Mouse (Mus musculus) gastrocnemius, postnatal 14 days (tissue): ENCODE measurements around the gene Srd5a3. TPM values are rescaled to one million over a fixed set of nuclear protein-coding genes. Genes with fewer than 3 reads are reported as not detected.

ENCODE experiments used
- DNase-seq: peaks from one replicate; pipeline ENCODE4 v3.0.0; 2021; ENCODE audit warnings: mixed read lengths
- intact Hi-C: fragments of 180-260 bp; cut with DNase I; formaldehyde crosslinking; loops from one replicate; pipeline ENCODE4 v1.15.1; 2025; ENCODE audit warnings: low total_unique reads
- total RNA-seq, 2 experiments: library from RNA; stranded (reverse); gene quantifications; 2 replicates each; pipeline ENCODE4 v1.2.3; 2021

The Srd5a3 gene
- total RNA-seq, 2 experiments from 2014 or later = 5.3 to 7.7 TPM

DNA sequence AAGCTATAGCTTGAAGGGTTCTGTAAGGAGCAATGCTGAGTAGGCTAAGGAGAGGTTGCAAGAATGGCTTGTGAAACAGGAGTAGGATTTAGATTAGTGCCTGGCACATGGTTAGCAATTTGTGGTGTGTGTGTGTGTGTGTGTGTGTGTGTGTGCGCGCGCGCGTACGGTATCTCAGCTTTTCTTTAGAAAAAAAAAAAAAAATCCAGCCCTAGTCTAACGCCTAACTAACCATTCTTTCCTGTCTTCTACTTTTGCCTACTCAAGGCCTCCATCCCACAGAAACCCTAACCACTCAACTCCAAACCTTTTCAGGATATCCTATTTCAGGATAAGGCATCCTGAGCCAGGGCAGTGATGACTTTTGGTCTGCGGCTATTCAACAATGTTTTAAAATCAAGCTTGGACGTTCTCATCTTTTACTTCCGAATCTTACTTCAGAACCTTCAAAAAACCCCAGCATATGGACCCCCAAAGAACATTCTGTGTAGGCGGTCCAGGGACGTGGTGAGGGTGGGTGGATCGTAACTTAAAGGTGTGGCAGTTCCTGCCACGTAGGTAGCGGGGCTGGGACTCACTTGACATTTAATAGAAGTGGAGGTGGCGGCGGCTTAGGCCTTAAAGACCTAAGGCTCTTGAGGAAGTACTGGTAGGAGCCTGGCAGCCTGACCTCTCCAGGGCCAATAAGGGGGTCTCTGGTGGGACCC lies 43.1 kb downstream of the Srd5a3 start:
- intact Hi-C loops = no loop called here
- no peak for DNase-seq

DNA sequence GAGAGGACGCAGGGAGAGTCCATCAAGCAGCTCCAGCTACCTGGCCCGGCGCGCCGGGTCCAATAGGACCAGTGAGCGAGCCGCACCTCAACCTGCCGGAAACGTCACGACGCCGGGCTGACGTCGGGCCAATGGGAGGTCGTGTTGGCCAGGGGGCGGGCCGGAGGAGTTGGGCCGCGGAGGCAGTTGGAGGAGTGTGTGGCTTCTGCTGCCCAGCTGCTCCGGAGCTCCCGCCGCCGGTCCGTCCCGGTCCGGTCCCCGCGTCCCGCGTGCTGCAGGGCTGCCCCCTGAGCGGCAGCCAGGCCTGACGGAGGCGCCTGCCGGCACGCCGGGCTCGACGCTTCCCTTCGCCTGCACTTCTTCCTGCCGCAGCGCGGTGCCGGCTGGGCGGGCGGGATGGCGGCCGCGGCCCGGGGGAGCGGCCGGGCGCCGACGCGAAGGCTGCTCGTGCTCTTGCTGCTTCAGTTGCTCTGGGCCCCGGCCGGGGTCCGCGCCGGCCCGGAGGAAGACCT lies 43.7 kb downstream of the Srd5a3 start, which contains the start of gene Tmem165:
TSS of gene Tmem165 (plus strand) at position 131 of the 512 bp plus-strand sequence.
- DNase-seq = peak; percentile 95
- intact Hi-C loops = no loop called here

DNA sequence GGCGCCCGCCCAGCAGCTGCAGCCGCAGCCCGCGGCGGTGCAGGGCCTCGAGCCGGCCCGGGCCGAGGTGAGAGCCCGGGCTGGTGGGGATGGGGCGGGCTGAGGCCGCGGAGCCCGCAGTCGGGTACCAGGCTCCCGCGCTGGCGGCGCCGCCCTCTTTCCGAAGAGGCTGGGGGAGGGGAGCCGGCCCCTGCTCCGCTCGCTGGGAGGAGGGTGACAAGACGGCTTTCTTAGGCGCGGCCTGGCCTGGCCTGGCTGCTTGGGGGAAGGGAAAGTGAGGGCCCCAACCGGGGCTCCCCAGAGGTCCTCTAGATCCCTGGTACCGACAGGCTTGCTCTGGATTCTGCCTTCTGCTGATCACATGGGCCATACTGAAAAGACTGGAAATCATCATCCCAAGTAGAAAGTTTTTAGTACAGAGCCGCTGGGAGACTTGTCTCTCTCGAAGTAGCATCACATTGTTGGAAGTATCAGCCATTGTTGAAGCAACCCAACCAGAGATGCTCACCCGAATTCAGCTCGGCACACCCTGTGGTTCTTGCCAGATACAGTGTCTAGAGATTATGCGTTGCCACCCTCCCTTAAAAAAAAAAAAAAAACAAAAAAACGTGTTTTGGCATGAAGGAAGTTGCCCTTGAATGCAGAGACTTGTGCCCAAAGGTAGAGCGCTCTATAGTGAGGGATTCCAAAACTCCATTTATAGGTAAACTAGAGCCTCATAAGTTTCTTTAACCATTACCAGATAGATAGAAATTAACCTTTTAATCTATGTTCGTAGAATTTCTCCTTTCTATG lies 44.4 kb downstream of the Srd5a3 start:
- intact Hi-C loops = no loop called here
- DNase-seq = peak; percentile 73

DNA sequence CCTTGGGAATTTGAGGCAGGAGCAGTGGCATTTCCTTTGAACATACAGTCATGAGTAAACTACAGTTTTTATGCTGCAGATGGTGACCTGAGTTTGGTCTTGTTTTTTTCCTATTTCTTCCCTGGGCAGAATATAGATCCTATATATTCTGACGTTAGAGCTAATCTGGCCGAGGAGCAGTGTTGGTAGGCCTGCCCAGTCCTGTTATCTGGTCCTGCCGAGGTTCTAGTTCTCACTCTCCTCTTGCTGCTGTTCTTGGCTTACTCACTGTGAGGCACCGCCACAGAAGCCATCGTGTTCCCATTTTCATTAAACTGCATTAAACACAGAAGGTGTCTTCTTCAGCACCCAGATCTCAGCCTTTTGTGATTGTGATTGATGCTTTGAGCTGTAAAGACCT lies 47.8 kb downstream of the Srd5a3 start:
- intact Hi-C loops = no loop called here
- DNase-seq = no peak

DNA sequence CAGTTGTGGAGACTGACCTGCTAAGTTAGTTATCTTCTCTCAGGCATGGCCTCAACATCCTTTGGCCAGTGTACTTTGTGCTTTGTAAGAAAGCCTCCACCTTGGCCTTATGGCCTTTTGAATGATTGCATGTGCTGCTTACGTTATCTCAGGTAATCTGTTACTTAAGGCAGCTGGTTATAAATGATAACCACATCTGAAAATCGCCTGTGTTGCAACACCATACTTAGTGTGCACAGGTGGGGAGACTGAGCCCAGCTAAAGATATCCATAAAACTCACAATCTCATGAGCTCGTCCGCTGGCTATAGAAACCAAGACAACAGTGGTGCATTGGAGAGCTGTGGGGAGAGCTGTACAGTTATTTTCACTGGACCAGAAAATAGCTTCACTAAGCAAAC lies 50.5 kb downstream of the Srd5a3 start:
- no peak for DNase-seq
- intact Hi-C loops = no loop called here

DNA sequence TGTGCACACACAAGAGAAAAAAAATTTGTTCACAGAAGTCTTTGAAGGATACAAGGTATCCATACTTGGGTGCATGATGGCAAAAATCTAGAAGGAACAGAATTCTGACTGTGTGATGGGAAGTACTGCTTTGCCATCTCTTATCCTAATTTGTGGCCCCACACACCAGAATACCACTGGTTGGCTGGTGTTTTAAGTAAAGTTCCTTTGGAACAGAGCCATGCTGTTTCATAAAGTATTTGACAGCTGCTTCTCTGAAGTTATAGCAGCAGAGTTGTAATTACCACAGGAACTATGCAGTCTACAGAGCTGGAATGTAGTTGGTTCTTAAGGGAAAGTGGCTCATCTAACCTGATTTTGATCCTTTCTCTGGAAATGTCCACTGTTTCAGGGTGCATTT lies 53.0 kb downstream of the Srd5a3 start:
- intact Hi-C loops = no loop called here
- no peak for DNase-seq

DNA sequence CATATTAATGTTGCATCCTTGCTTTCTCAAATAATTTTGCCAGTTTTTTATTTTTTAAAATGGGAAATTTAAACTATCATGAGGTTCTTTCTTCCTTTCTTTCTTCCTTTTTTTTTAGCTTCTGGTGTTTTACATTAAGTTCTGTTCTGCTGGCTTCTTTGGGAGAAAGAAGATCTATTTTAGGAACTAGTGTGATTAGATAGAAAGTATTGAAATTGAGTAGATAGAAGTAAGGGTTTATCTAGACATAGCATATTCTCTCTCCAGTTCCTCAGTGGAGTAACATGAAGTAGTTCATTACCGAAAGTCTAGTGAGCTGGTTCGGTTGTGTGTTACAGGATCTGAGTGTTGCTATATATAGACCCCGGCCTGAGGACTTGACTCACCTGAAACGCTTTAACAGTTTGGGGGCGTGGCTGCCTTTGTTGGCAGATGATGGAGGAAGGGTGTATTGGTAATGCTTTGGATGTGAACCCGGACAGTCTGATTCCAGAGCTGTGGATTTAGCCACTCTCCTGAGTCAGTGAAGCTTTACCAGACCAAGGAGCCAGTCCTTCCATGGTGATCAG lies 54.4 kb downstream of the Srd5a3 start:
- intact Hi-C loops = no loop called here
- DNase-seq = no peak

DNA sequence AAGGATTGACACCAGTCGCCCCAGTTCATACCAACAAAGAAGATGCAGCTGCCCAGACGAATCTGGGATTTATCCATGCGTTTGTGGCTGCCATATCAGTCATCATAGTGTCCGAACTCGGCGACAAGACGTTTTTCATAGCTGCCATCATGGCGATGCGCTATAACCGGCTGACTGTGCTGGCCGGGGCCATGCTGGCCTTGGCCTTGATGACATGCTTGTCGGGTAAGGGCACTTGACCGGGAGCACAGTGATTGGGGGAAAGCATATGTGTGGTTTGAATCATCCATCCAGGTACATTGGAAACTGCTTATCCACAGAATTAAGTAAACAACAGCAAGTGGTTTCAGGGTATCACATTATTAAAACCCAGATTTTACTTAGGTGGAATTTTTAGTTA lies 59.3 kb downstream of the Srd5a3 start:
- DNase-seq = no peak

DNA sequence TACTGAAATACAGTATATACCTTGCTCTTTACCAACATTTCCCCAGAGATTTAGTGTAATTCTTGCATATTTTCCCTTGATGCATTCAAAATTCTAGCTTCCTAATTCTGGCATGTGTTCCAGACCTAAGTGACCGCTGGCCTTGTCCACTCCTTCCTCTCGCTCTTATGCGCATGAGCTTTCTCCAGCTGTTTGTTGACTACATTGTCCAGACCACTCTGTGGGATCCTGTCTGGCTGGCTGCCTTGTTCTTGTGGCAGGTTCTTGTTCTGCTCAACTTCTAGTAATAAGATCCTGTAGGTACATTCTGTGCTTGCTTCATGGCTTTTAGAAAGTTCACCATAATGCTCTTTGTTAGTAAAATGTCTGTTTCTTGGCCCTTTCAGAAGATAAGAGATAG lies 63.1 kb downstream of the Srd5a3 start:
- intact Hi-C loops = no loop called here
- DNase-seq = peak; percentile 24

More for the DNA sequence above, 59.3 kb downstream of the Srd5a3 start:
- intact Hi-C loops = no loop called here

Other genes starting within 250 kb of the Srd5a3 start
- 10 to 100 TPM; 29.8 to 35.8 TPM for gene Kdr, start 161.8 kb upstream of the Srd5a3 start, total RNA-seq
- 10 to 100 TPM; 20.7 to 22.8 TPM for gene Tmem165, start 43.6 kb downstream of the Srd5a3 start, total RNA-seq
- gene Clock, start 164.5 kb downstream of the Srd5a3 start, total RNA-seq = 10 to 100 TPM; 13.7 to 14.1 TPM
- not detected for gene Pdcl2, start 190.9 kb downstream of the Srd5a3 start, total RNA-seq
- not detected for gene Nmu, start 223.5 kb downstream of the Srd5a3 start, total RNA-seq